Mouse (Mus musculus) liver, embryonic 15.5 days (tissue): ENCODE measurements around the gene Trappc2l. TPM values are rescaled to one million over a fixed set of nuclear protein-coding genes. Genes with fewer than 3 reads are reported as not detected.
"Not testable (repeated sequence)": the region's sequence is repeated elsewhere in the genome, so short reads cannot be mapped to it uniquely, and the experiment has no call there.

Source experiments
- ATAC-seq: fragments of 200-750 bp; cut with Nextera tagmentation; 2 replicates; pipeline ENCODE4 v1.8.0; 2017; ENCODE audit warnings: moderate number of reproducible peaks, mild to moderate bottlenecking, moderate library complexity; ENCODE audit not compliant: insufficient read depth
- H3K27ac ChIP-seq: fragments of 300-500 bp; sonication (generic); replicated peaks from 2 replicates; pipeline ENCODE4 v1.5.1; 2015; ENCODE audit warnings: mild to moderate bottlenecking, inconsistent platforms
- H3K27me3 ChIP-seq: fragments of 300-500 bp; sonication (generic); 2 replicates; pipeline ENCODE4 v1.6.1; 2015; ENCODE audit warnings: mild to moderate bottlenecking, inconsistent platforms
- H3K36me3 ChIP-seq: fragments of 300-500 bp; sonication (generic); replicated peaks from 2 replicates; pipeline ENCODE4 v1.6.1; 2015; ENCODE audit warnings: moderate library complexity, mild to moderate bottlenecking, inconsistent platforms
- H3K4me1 ChIP-seq: fragments of 300-500 bp; sonication (generic); replicated peaks from 2 replicates; pipeline ENCODE4 v1.6.1; 2015; ENCODE audit warnings: inconsistent platforms
- H3K4me2 ChIP-seq: fragments of 300-500 bp; sonication (generic); 2 replicates; pipeline ENCODE4 v1.6.1; 2015; ENCODE audit warnings: moderate library complexity, mild to moderate bottlenecking, inconsistent platforms
- H3K4me3 ChIP-seq: fragments of 300-500 bp; sonication (generic); replicated peaks from 2 replicates; pipeline ENCODE4 v1.5.1; 2015; ENCODE audit warnings: mild to moderate bottlenecking, inconsistent platforms
- H3K9ac ChIP-seq: fragments of 300-500 bp; sonication (generic); 2 replicates; pipeline ENCODE4 v1.6.1; 2015; ENCODE audit warnings: moderate library complexity, mild to moderate bottlenecking, inconsistent platforms
- H3K9me3 ChIP-seq: fragments of 300-500 bp; sonication (generic); replicated peaks from 2 replicates; pipeline ENCODE4 v1.6.1; 2016; ENCODE audit warnings: inconsistent platforms
- WGBS: fragments of 180-500 bp; shearing (Covaris S2); methylation state at CpG from one replicate; pipeline ENCODE4 v1.1.7; 2015; ENCODE audit warnings: mixed read lengths; ENCODE audit not compliant: insufficient replicate concordance; 5-methylcytosine and 5-hydroxymethylcytosine counted together
- polyA plus RNA-seq: library from polyadenylated mRNA; unstranded; fragments of >200 nt; fragmentation: Nextera tagmentation; extraction: Ambion mirVana; gene quantifications from 2 replicates; pipeline ENCODE4 v1.2.1, GENCODE M21; 2015

The Trappc2l gene
- polyA plus RNA-seq, 1 experiment from 2014 or later = 24.2 TPM

DNA sequence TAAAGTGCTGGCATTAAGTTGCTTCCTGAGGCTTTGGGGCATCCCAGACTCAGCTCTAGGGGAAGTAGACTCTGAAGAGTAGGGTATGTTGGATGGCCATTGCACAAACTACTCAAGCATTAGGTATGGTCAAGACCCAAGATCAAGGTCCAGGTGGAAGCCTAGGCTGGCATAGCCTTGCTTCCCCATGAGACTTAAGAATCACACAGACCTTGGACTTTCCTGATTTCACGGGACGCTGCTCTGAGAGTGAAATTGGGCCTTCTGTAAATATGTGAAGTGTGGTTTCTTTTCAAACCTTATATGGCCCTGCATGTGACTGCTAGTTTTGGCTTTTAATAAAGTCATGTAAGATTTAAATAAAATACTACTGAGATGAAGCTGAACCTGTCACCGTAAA lies 38.7 kb upstream of the Trappc2l start:
- Histone ChIP-seq H3K9ac (no peak overlapping the region), H3K36me3 (peaks cover 56% of the 10 kb centered on the region), H3K4me2 (no peak overlapping the region), H3K27me3 (no peaks in the 10 kb centered on the region), H3K4me1 (peaks cover 88% of the 10 kb centered on the region), H3K4me3 (no peak overlapping the region), H3K9me3 (no peaks in the 10 kb centered on the region), H3K27ac (no peak overlapping the region; the same call in 1 of the 2 replicates)
- 92% methylated on average over 3 of the region's 3 CpGs for WGBS
- ATAC-seq = no peak

DNA sequence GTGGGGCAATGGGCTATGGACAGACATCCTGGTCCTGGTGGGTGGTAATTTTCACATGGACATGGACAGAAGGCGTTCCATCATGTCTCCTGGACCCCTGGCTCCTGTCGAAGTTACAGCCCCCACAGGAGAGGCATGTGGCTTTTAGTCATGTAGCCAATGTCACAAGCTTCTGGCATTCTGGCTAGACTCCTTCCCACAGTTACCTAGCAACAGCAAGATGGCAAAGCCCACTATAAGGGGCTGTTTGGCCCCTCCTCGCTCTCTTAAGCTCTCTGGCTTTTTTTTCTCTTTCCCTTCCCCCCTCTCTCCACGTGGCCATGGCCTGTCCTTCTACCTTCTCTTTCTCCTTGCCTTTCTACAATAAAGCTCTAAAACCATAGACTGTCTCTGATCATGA lies 38.3 kb upstream of the Trappc2l start:
- Histone ChIP-seq H3K4me2 (0 out of 2 replicates have a peak overlapping the region, but pooled peaks have one; percentile 7), H3K36me3 (peaks cover 56% of the 10 kb centered on the region), H3K27ac (peak overlapping the region; percentile 80), H3K4me1 (peaks cover 88% of the 10 kb centered on the region)
- not testable (repeated sequence) for ATAC-seq, H3K9me3 ChIP-seq, H3K27me3 ChIP-seq, H3K4me3 ChIP-seq, H3K9ac ChIP-seq
- WGBS = 50% methylated on average over 4 of the region's 4 CpGs

DNA sequence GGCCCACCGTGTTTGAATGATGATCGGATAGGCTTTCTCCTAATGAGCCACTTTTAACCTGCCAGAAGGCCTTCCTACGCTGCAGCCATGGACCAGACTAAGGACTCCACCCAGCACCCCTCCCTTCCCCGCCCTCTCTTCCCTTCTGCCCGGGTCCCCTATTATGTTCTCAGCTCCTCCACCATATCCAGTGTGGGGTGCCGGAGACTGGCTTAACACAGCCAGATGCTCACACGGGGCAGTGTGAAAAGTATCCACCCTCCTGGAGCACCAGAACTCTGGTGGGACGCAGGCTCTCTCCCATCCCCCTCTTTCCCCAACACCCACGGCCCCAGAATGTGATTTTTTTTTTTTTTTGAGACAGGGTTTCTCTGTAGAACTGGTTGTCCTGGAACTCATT lies 37.9 kb upstream of the Trappc2l start:
- peaks cover 88% of the 10 kb centered on the region for H3K4me1 ChIP-seq
- H3K4me2 ChIP-seq = 0 out of 2 replicates have a peak overlapping the region, but pooled peaks have one; percentile 7
- H3K27me3 ChIP-seq = no peaks in the 10 kb centered on the region; the same call in 1 of the 2 replicates
- peaks cover 56% of the 10 kb centered on the region for H3K36me3 ChIP-seq
- WGBS = 40% methylated on average over 9 of the region's 9 CpGs
- ATAC-seq = no peak
- H3K4me3 ChIP-seq = no peak overlapping the region
- H3K27ac ChIP-seq = peak overlapping the region; percentile 80
- H3K9me3 ChIP-seq = no peaks in the 10 kb centered on the region
- no peak overlapping the region for H3K9ac ChIP-seq

DNA sequence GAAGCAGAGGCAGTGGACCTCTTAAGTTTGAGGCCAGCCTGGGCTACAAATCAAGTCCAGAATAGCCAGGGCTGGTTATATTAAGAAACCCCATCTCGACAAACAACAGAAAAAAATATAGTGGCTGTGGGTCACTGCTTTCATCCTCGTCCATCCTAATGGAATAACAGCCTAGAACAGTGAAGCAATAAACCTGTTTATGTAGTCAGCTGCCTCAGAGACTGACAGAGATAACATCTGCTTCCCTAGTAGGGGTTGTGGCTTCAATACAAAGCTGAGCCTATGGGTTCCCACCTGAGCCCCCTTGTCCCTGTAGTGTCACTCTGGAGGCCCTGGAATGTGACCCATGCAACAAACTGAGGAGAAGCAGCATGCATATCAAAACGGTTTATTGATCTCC lies 37.2 kb upstream of the Trappc2l start:
- Histone ChIP-seq H3K36me3 (peaks cover 51% of the 10 kb centered on the region), H3K9ac (peak overlapping the region; percentile 75; the same call in 1 of the 2 replicates), H3K27me3 (no peaks in the 10 kb centered on the region; the same call in 1 of the 2 replicates), H3K9me3 (no peaks in the 10 kb centered on the region), H3K4me2 (peak overlapping the region; percentile 98), H3K27ac (peak overlapping the region; percentile 80), H3K4me1 (peaks cover 81% of the 10 kb centered on the region), H3K4me3 (peak overlapping the region; percentile 73; the same call in 1 of the 2 replicates)
- ATAC-seq = no peak
- 45% methylated on average over 3 of the region's 3 CpGs for WGBS

DNA sequence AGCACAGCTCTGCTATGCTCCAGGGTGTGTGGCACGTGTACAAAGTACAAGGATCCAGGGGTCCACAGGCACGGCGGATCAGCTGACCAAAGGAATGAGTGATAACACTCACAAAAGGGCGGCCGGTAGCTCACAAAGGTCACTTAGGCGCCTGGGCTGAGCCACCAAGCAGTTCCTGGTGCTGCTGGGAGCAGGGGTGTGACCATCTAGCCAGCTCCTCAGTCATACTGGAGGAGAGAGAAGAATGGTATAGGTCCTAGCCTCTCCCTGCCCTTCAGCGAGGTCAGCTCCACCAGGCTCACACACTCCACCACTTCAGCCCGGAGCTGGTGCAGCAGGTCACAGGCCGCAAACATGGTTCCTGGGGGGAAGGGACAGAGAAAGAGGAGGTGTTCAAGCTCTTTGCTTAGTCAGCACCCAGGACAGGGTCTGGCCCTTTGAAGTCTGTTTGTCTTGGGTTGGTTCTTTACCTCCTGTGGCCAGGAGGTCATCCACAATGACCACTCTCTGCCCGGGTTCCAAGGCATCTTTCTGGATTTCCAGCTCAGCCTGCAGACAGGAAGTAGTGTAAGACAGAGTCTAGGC lies 36.7 kb upstream of the Trappc2l start:
- peak overlapping the region; percentile 80 for H3K27ac ChIP-seq
- peaks cover 46% of the 10 kb centered on the region for H3K36me3 ChIP-seq
- peak overlapping the region; percentile 98 for H3K4me2 ChIP-seq
- no peaks in the 10 kb centered on the region; the same call in 1 of the 2 replicates for H3K27me3 ChIP-seq
- peak; percentile 29 for ATAC-seq
- no peaks in the 10 kb centered on the region for H3K9me3 ChIP-seq
- H3K4me3 ChIP-seq = peak overlapping the region; percentile 73
- peak overlapping the region; percentile 75 for H3K9ac ChIP-seq
- 34% methylated on average over 10 of the region's 10 CpGs for WGBS
- H3K4me1 ChIP-seq = peaks cover 76% of the 10 kb centered on the region

DNA sequence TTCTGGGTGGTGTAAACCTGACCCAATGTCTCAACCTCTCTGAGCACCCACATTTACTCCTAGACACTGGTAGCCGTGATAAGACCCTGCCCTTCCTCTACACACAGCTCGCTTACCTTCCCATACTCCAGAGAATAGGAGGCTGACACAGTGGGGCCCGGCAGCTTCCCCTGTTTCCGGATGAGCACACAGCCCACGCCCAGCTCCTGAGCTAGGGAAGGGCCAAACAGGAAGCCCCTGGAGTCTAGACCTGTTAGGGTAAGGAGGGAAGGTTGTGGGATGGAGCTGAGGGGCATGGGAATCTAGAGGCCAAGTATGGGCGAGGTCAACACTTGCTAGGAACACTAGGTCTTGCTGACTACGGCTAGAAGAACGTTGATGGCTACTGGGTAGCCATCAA lies 36.2 kb upstream of the Trappc2l start:
- peak overlapping the region; percentile 75 for H3K9ac ChIP-seq
- WGBS = 12% methylated on average over 8 of the region's 8 CpGs
- no peak; the same call in 1 of the 2 replicates for ATAC-seq

DNA sequence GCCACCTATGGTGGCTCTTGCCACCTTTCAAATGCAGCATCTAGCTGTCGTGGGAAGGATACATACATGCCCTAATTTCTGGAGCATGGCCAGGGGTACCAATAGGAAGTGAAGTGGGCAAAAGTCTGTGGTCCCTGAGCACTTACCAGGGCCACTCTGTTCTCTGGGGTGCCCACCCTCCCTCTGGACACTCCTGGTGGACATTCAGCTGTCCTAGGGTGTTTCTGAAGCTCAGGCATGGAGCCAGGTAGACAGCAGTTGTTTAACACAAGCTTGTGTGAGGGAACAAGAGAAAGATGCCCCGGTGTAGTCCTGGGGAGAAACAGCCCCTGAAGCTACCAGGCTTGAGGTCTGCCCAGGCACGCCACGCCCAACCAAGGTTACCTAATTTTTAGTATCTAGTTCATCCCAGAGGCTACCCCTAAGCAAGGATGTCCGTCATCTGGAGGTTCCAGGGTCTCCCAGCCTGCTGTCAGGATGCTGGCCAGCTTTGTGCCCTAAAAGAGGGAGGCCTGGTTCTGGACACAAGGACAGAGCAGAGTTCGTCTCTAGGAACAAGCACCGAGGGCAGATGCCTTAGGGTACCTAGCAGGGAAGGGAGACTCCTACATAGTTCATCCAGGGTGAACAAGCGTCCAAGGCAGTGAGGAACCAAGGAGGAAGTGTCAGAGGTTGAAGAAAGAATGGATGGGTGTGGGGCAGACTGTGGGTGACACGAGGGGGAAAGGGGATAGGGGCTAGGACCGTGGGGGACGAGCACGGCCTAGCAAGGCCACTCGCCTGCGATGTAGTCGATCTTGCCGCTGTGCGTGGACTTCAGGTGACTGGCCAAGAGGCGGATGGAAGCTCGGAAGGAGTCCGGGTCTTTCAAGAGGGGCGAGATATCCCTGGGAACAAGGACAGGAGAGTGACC lies 35.4 kb upstream of the Trappc2l start:
- H3K9me3 ChIP-seq = no peaks in the 10 kb centered on the region
- peak overlapping the region; percentile 98 for H3K4me2 ChIP-seq
- H3K27me3 ChIP-seq = no peaks in the 10 kb centered on the region; the same call in 1 of the 2 replicates
- peak overlapping the region; percentile 75 for H3K9ac ChIP-seq
- WGBS = 6% methylated on average over 21 of the region's 21 CpGs
- peak; percentile 2 for ATAC-seq
- H3K4me1 ChIP-seq = peaks cover 64% of the 10 kb centered on the region
- peak overlapping the region; percentile 80 for H3K27ac ChIP-seq
- peak overlapping the region; percentile 73 for H3K4me3 ChIP-seq
- peaks cover 34% of the 10 kb centered on the region for H3K36me3 ChIP-seq

More for the DNA sequence above, 36.2 kb upstream of the Trappc2l start:
- H3K4me2 ChIP-seq = peak overlapping the region; percentile 98
- peaks cover 71% of the 10 kb centered on the region for H3K4me1 ChIP-seq
- H3K9me3 ChIP-seq = no peaks in the 10 kb centered on the region
- peak overlapping the region; percentile 73 for H3K4me3 ChIP-seq
- no peaks in the 10 kb centered on the region; the same call in 1 of the 2 replicates for H3K27me3 ChIP-seq
- H3K27ac ChIP-seq = peak overlapping the region; percentile 80
- peaks cover 41% of the 10 kb centered on the region for H3K36me3 ChIP-seq

DNA sequence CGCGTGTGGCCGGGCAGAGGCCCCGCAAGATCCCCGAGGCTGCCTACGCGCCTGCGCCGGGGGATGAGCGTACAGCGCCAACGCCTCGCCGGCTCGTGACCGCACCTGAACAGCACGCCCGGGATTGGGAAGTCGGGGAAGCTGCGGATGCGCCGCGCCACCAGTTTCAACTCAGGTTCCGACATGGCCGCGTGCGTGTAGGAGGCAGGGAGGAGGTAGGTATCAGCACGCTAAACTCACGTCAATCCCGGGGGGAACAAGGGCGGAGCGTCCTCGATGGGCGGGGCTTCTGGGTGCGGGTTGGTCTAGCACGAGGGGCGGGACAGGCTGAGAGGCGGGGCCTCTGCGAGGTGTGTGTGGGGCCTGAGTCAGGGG lies 34.8 kb upstream of the Trappc2l start, which contains the start of gene Aprt:
TSS of gene Aprt (minus strand) at position 262 of the 375 bp plus-strand sequence.
- no peaks in the 10 kb centered on the region; the same call in 1 of the 2 replicates for H3K27me3 ChIP-seq
- H3K4me3 ChIP-seq = peak within 1 kb of the TSS; percentile 73
- H3K9ac ChIP-seq = peak within 1 kb of the TSS; percentile 75
- peak; percentile 81 for ATAC-seq
- H3K4me1 ChIP-seq = peaks cover 57% of the 10 kb centered on the region
- WGBS = under 1% methylated on average over 39 of the region's 39 CpGs
- peak within 1 kb of the TSS; percentile 80 for H3K27ac ChIP-seq
- H3K4me2 ChIP-seq = peak within 1 kb of the TSS; percentile 98
- H3K36me3 ChIP-seq = peaks cover 28% of the 10 kb centered on the region
- no peaks in the 10 kb centered on the region for H3K9me3 ChIP-seq

DNA sequence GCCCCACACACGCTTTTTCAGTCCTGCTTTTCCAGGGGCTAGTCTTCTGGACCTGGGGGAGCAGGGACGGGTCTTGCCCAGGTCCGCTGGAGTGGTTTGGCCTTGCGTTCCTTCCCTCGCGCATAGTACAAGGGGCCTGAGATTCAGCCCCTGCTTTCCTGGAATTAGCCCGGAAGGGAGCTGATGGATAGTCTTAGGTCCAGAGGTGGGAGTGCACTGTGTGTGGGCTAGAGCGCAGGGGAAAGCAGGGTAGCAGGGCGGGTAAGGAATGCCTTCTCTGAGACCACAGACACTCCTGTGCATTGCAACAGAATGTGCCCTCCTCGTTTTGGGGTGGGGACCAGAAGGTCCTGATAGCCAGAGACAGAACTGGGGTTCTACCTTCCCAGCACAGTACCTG lies 34.3 kb upstream of the Trappc2l start:
- H3K4me1 ChIP-seq = peaks cover 53% of the 10 kb centered on the region
- ATAC-seq = no peak
- H3K4me3 ChIP-seq = peak overlapping the region; percentile 73; the same call in 1 of the 2 replicates
- H3K9me3 ChIP-seq = no peaks in the 10 kb centered on the region
- H3K27me3 ChIP-seq = no peaks in the 10 kb centered on the region; the same call in 1 of the 2 replicates
- peaks cover 23% of the 10 kb centered on the region for H3K36me3 ChIP-seq
- 51% methylated on average over 10 of the region's 10 CpGs for WGBS
- H3K27ac ChIP-seq = peak overlapping the region; percentile 80; the same call in 1 of the 2 replicates
- no peak overlapping the region for H3K9ac ChIP-seq
- peak overlapping the region; percentile 98 for H3K4me2 ChIP-seq

DNA sequence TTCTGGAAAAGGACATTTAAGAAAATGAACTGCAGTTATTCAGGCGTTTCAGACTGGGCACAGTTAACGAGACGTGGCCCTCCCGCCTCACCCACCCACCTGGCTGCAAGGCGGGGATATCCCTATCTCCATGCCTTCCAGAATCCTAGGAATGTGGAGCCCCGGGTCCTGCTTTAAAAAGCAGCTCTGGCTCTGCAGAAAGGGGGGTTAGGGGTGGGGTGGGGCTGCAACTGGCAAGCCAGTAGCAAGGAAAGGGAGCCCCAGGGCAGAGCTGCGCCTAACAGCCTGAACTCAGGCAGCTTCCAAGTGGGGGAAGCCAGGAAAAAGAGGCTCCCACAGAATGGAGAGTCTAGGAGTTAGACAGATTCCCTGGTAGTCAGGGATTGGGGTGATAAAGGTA lies 32.2 kb upstream of the Trappc2l start:
- Histone ChIP-seq H3K27me3 (no peaks in the 10 kb centered on the region; the same call in 1 of the 2 replicates), H3K4me2 (no peak overlapping the region), H3K36me3 (0 out of 2 replicates have a peak, but pooled peaks cover 2% of the 10 kb centered on the region), H3K4me1 (peaks cover 32% of the 10 kb centered on the region), H3K9me3 (no peaks in the 10 kb centered on the region), H3K4me3 (no peak overlapping the region), H3K9ac (no peak overlapping the region), H3K27ac (no peak overlapping the region)
- 63% methylated on average over 7 of the region's 7 CpGs for WGBS
- no peak for ATAC-seq

DNA sequence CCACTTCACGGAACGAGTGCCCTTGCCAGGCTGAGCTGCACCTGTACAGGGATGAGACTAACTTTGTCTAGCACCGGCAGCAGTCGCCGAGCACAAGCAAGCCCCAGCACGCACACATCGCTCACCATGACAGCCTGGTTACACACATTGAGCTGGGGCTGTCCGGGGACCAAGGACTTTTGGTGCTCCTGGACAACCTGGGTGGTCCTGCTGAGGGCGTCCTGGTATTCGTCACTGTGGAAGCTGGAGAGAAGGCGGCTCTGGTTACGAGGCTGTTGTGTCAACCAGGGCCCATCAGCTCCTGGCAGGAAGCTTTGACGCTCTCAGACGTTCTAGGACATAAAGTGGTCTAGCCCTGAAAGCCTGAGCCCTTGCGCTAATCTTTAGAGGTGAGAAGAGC lies 30.5 kb upstream of the Trappc2l start:
- Histone ChIP-seq H3K9me3 (no peaks in the 10 kb centered on the region), H3K4me2 (no peak overlapping the region), H3K27ac (no peak overlapping the region), H3K4me1 (peaks cover 27% of the 10 kb centered on the region), H3K27me3 (no peaks in the 10 kb centered on the region; the same call in 1 of the 2 replicates), H3K4me3 (no peak overlapping the region), H3K36me3 (no peaks in the 10 kb centered on the region), H3K9ac (no peak overlapping the region)
- WGBS = 77% methylated on average over 13 of the region's 15 CpGs
- no peak for ATAC-seq
